In the genomic region with DNA sequence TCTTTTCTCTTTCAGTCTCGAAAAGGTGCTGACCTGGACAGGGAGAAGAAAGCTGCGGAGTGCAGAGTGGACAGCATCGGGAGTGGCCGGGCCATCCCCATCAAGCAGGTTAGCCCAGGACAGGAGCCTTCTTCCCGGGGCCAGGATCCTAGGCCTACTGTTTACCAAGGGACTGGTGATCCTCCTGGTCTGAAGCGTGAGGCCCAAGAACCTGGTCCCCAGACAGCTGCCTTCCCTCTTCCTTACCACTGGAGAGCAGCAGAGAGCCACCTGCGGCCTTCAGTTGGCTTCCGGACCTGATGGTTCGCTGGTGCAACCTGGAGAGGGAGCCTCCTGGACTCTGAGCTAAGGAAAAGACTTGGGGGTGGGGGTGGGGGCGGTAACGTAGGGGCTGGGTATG, we compare ENCODE assay signal across 9 mouse cellular contexts. TPM values are rescaled to one million over a fixed set of nuclear protein-coding genes. Genes with fewer than 3 reads are reported as not detected.
DNase-seq lines count a peak whose midpoint lies in the region; ATAC-seq and TF ChIP-seq lines count a peak whose summit lies in the region.
"Had no signal": no experiment of that assay in that cellular context is flagged by ENCODE, and none has a peak within 500 bp of the region (broad histone marks: within the 10 kb centered on the region; RNA-seq: fewer than 3 reads in every experiment).

No protein-coding gene starts in this region.

- H3K27ac ChIP-seq in intestine, embryonic 14.5 days (ENCODE audit: low read depth): no peak overlapping the region
- no peak overlapping the region for H3K27ac ChIP-seq in limb, embryonic 14.5 days (replicated peaks; ENCODE audit: low read depth, low read length)
- no peak overlapping the region for H3K27ac ChIP-seq in midbrain, embryonic 14.5 days (replicated peaks; ENCODE audit: low read depth, low read length)
- H3K27ac ChIP-seq in stomach, embryonic 14.5 days (ENCODE audit: low read length): no peak overlapping the region; the same call in 1 of the 2 replicates

- H3K9me3 ChIP-seq in intestine, embryonic 14.5 days (ENCODE audit: control insufficient read depth, low read length): no peaks in the 10 kb centered on the region
- no peaks in the 10 kb centered on the region for H3K9me3 ChIP-seq in limb, embryonic 14.5 days (ENCODE audit: control insufficient read depth, low read length)
- H3K9me3 ChIP-seq in midbrain, embryonic 14.5 days (ENCODE audit: control insufficient read depth, low read length): no peaks in the 10 kb centered on the region
- no peaks in the 10 kb centered on the region for H3K9me3 ChIP-seq in stomach, embryonic 14.5 days (ENCODE audit: control insufficient read depth, low read depth, low read length)
- H3K9me3 ChIP-seq: megakaryocyte, embryonic 14.5 days had no signal

- no peak for TF ChIP-seq POLR2A in limb, embryonic 14.5 days (IDR thresholded peaks at IDR 0.05; ENCODE audit: borderline replicate concordance, extremely low read depth, insufficient read depth, insufficient read length)

- H3K4me1 ChIP-seq in intestine, embryonic 14.5 days (replicated peaks; ENCODE audit: control insufficient read depth, insufficient read depth, low read length): peaks cover 7% of the 10 kb centered on the region; the same call in 1 of the 2 replicates
- H3K4me1 ChIP-seq in limb, embryonic 14.5 days (ENCODE audit: control insufficient read depth, insufficient read depth, low read length): peaks cover 4% of the 10 kb centered on the region; the same call in 1 of the 2 replicates
- H3K4me1 ChIP-seq in midbrain, embryonic 14.5 days (ENCODE audit: control insufficient read depth, insufficient read depth, low read length): peaks cover 26% of the 10 kb centered on the region
- peaks cover 7% of the 10 kb centered on the region for H3K4me1 ChIP-seq in stomach, embryonic 14.5 days (ENCODE audit: control insufficient read depth, insufficient read depth, low read length)
- H3K4me1 ChIP-seq: megakaryocyte, embryonic 14.5 days had no signal

- no peak overlapping the region for H3K9ac ChIP-seq in intestine, embryonic 14.5 days (ENCODE audit: low read length)
- no peak overlapping the region for H3K9ac ChIP-seq in limb, embryonic 14.5 days (ENCODE audit: low read depth, low read length, severe bottlenecking)
- H3K9ac ChIP-seq in midbrain, embryonic 14.5 days (replicated peaks; ENCODE audit: low read length): no peak overlapping the region
- H3K9ac ChIP-seq in stomach, embryonic 14.5 days (replicated peaks; ENCODE audit: low read depth, low read length): no peak overlapping the region

- no peak overlapping the region for H3K4me3 ChIP-seq in intestine, embryonic 14.5 days (ENCODE audit: low read depth, low read length)
- no peak overlapping the region for H3K4me3 ChIP-seq in limb, embryonic 14.5 days (replicated peaks; ENCODE audit: low read length)
- no peak overlapping the region for H3K4me3 ChIP-seq in midbrain, embryonic 14.5 days (replicated peaks; ENCODE audit: low read depth, low read length)
- no peak overlapping the region for H3K4me3 ChIP-seq in stomach, embryonic 14.5 days (ENCODE audit: low read depth, low read length)

- no peak overlapping the region for H3K4me2 ChIP-seq in intestine, embryonic 14.5 days (ENCODE audit: low read length)
- no peak overlapping the region for H3K4me2 ChIP-seq in limb, embryonic 14.5 days (replicated peaks; ENCODE audit: low read depth, low read length, severe bottlenecking)
- H3K4me2 ChIP-seq in midbrain, embryonic 14.5 days (ENCODE audit: low read length): no peak overlapping the region
- no peak overlapping the region for H3K4me2 ChIP-seq in stomach, embryonic 14.5 days (replicated peaks; ENCODE audit: low read depth, low read length)

- WGBS in intestine, embryonic 14.5 days: 25% methylated on average over 11 of the region's 11 CpGs
- 25% methylated on average over 11 of the region's 11 CpGs for WGBS in limb, embryonic 14.5 days
- WGBS in midbrain, embryonic 14.5 days: 28% methylated on average over 11 of the region's 11 CpGs
- WGBS in stomach, embryonic 14.5 days: 28% methylated on average over 11 of the region's 11 CpGs

- DNase-seq in urinary bladder, postnatal 25 days (ENCODE audit: low spot score): peak; percentile 49
- DNase-seq in urinary bladder, postnatal 10 days (ENCODE audit: low spot score): no peak
- peak; percentile 81 for DNase-seq in cerebellum, adult 9-10 months
- peak; percentile 70 to 74 for DNase-seq in frontal cortex, postnatal 36 days (ENCODE audit: low spot score in 2 of 2)
- peak; percentile 84 for DNase-seq in intestine, embryonic 14.5 days (ENCODE audit: low spot score)
- DNase-seq in limb, embryonic 14.5 days (ENCODE audit: low spot score): peak; percentile 68
- DNase-seq in midbrain, embryonic 14.5 days: peak; percentile 88

- peak; percentile 58; the same call in 1 of the 2 replicates for ATAC-seq in intestine, embryonic 14.5 days (replicated peaks; ENCODE audit: low FRiP score, low TSS enrichment, low read depth)
- peak; percentile 44; the same call in 1 of the 2 replicates for ATAC-seq in limb, embryonic 14.5 days (ENCODE audit: low FRiP score, low read depth)
- 0 out of 2 replicates have a peak, but pooled peaks have one; percentile 4 for ATAC-seq in midbrain, embryonic 14.5 days (ENCODE audit: low FRiP score, low TSS enrichment)
- ATAC-seq in stomach, embryonic 14.5 days (ENCODE audit: insufficient number of reproducible peaks, insufficient read depth, low FRiP score, low read depth): peak; percentile 46; the same call in 1 of the 2 replicates

- H3K27me3 ChIP-seq in intestine, embryonic 14.5 days (replicated peaks; ENCODE audit: control insufficient read depth, insufficient read depth, low read length): no peaks in the 10 kb centered on the region
- no peaks in the 10 kb centered on the region for H3K27me3 ChIP-seq in limb, embryonic 14.5 days (ENCODE audit: control insufficient read depth, insufficient read depth, low read length)
- no peaks in the 10 kb centered on the region for H3K27me3 ChIP-seq in midbrain, embryonic 14.5 days (ENCODE audit: control insufficient read depth, insufficient read depth, low read length)
- H3K27me3 ChIP-seq in stomach, embryonic 14.5 days (ENCODE audit: control insufficient read depth, insufficient read depth, low read length): no peaks in the 10 kb centered on the region
- H3K27me3 ChIP-seq: megakaryocyte, embryonic 14.5 days had no signal

- H3K36me3 ChIP-seq in intestine, embryonic 14.5 days (ENCODE audit: control insufficient read depth, insufficient read depth, low read length): peaks cover 68% of the 10 kb centered on the region
- H3K36me3 ChIP-seq in limb, embryonic 14.5 days (ENCODE audit: control insufficient read depth, insufficient read depth, low read length): peaks cover 79% of the 10 kb centered on the region
- H3K36me3 ChIP-seq in midbrain, embryonic 14.5 days (ENCODE audit: control insufficient read depth, insufficient read depth, low read length): peaks cover 75% of the 10 kb centered on the region
- peaks cover 64% of the 10 kb centered on the region for H3K36me3 ChIP-seq in stomach, embryonic 14.5 days (ENCODE audit: control insufficient read depth, insufficient read depth, low read length)

RNA-seq across cellular contexts. Expression of a gene that starts 31.3 kb away (rescaled TPM):
- polyA plus RNA-seq in intestine, embryonic 14.5 days (2014; fragmentation: Nextera tagmentation; extraction: Ambion mirVana): 22.0 and 22.9 TPM in 2 replicates
- polyA plus RNA-seq in limb, embryonic 14.5 days (2012; rRNA removed): 103 and 114 TPM in 2 replicates
- 57.9 and 61.7 TPM in 2 replicates for polyA plus RNA-seq in limb, embryonic 14.5 days (2014; fragmentation: Nextera tagmentation; extraction: Ambion mirVana)
- polyA plus RNA-seq in midbrain, embryonic 14.5 days (2014; fragmentation: Nextera tagmentation; extraction: Ambion mirVana): 65.1 and 79.0 TPM in 2 replicates
- polyA plus RNA-seq in stomach, embryonic 14.5 days (2014; fragmentation: Nextera tagmentation; extraction: Ambion mirVana): 25.3 and 25.6 TPM in 2 replicates

RNA-seq across cellular contexts. Expression of a gene that starts 35.7 kb away (rescaled TPM):
- polyA plus RNA-seq in intestine, embryonic 14.5 days (2014; fragmentation: Nextera tagmentation; extraction: Ambion mirVana): 22.7 and 22.9 TPM in 2 replicates
- polyA plus RNA-seq in limb, embryonic 14.5 days (2012; rRNA removed): 29.8 and 35.5 TPM in 2 replicates
- 23.2 and 23.5 TPM in 2 replicates for polyA plus RNA-seq in limb, embryonic 14.5 days (2014; fragmentation: Nextera tagmentation; extraction: Ambion mirVana)
- 51.0 and 64.1 TPM in 2 replicates for polyA plus RNA-seq in midbrain, embryonic 14.5 days (2014; fragmentation: Nextera tagmentation; extraction: Ambion mirVana)
- 25.5 and 27.6 TPM in 2 replicates for polyA plus RNA-seq in stomach, embryonic 14.5 days (2014; fragmentation: Nextera tagmentation; extraction: Ambion mirVana)

RNA-seq across cellular contexts. Expression of a gene that starts 38.2 kb away (rescaled TPM):
- polyA plus RNA-seq in intestine, embryonic 14.5 days (2014; fragmentation: Nextera tagmentation; extraction: Ambion mirVana): 105 and 107 TPM in 2 replicates
- 295 and 397 TPM in 2 replicates for polyA plus RNA-seq in limb, embryonic 14.5 days (2012; rRNA removed)
- 113 and 120 TPM in 2 replicates for polyA plus RNA-seq in limb, embryonic 14.5 days (2014; fragmentation: Nextera tagmentation; extraction: Ambion mirVana)
- 91.8 and 105 TPM in 2 replicates for polyA plus RNA-seq in midbrain, embryonic 14.5 days (2014; fragmentation: Nextera tagmentation; extraction: Ambion mirVana)
- polyA plus RNA-seq in stomach, embryonic 14.5 days (2014; fragmentation: Nextera tagmentation; extraction: Ambion mirVana): 98.5 and 102 TPM in 2 replicates

RNA-seq across cellular contexts. Expression of a gene that starts 43.7 kb away (rescaled TPM):
- polyA plus RNA-seq in intestine, embryonic 14.5 days (2014; fragmentation: Nextera tagmentation; extraction: Ambion mirVana): 0.07 TPM in 1 of 2 replicates, not detected in the other
- polyA plus RNA-seq in limb, embryonic 14.5 days (2012; rRNA removed): 0.04 and 0.05 TPM in 2 replicates
- polyA plus RNA-seq in limb, embryonic 14.5 days (2014; fragmentation: Nextera tagmentation; extraction: Ambion mirVana): not detected in 2 replicates
- polyA plus RNA-seq in midbrain, embryonic 14.5 days (2014; fragmentation: Nextera tagmentation; extraction: Ambion mirVana): 0.05 and 0.12 TPM in 2 replicates
- polyA plus RNA-seq in stomach, embryonic 14.5 days (2014; fragmentation: Nextera tagmentation; extraction: Ambion mirVana): not detected in 2 replicates

RNA-seq across cellular contexts. Expression of a gene that starts 57.5 kb away (rescaled TPM):
- polyA plus RNA-seq in intestine, embryonic 14.5 days (2014; fragmentation: Nextera tagmentation; extraction: Ambion mirVana): 0.28 and 0.32 TPM in 2 replicates
- polyA plus RNA-seq in limb, embryonic 14.5 days (2012; rRNA removed): 2.7 and 3.8 TPM in 2 replicates
- 0.62 and 1.1 TPM in 2 replicates for polyA plus RNA-seq in limb, embryonic 14.5 days (2014; fragmentation: Nextera tagmentation; extraction: Ambion mirVana)
- polyA plus RNA-seq in midbrain, embryonic 14.5 days (2014; fragmentation: Nextera tagmentation; extraction: Ambion mirVana): 0.09 and 0.12 TPM in 2 replicates
- polyA plus RNA-seq in stomach, embryonic 14.5 days (2014; fragmentation: Nextera tagmentation; extraction: Ambion mirVana): 0.22 and 0.34 TPM in 2 replicates

Comparison
In these comparisons a context has a peak if more than half of its experiments do, and no peak if none do; other contexts are left out.
1. ATAC-seq: peak in every context shown above with its lines; median percentile 58 in intestine, embryonic 14.5 days; 46 in stomach, embryonic 14.5 days; 44 in limb, embryonic 14.5 days; 4 in midbrain, embryonic 14.5 days.